Mouse (Mus musculus): Measurements from ENCODE around the gene Pck1.

DNA sequence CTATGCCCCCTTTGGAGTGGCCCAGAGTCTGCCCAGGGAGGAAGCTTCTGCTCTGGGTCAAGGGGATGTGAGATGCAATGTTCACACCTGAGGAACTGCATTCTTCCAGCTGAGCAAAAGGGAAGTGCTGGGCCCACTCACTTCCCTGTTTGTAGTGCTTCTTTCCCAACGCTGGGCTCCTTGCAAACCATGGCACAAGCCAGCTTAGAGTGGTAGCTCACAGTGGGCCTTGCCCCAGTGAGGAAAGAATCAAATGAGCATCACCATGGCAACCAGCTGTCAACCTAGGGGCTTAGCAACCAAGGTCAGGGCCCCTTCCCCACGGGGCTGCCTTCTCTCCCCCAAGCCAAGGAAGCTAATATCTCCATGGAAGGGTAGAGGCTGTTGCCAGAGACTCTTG, 20.2 kb downstream of the Pck1 start:
- TF ChIP-seq POLR2A (IDR thresholded peaks at IDR 0.05; ENCODE audit: insufficient read depth, low read depth, low read length) (no peak), CTCF (IDR thresholded peaks at IDR 0.05; ENCODE audit: insufficient read depth, low read depth, low read length) (no peak)
